Mouse (Mus musculus) MEL (cell line): ENCODE measurements around the gene Plin2.
"Not testable (repeated sequence)": the region's sequence is repeated elsewhere in the genome, so short reads cannot be mapped to it uniquely, and the experiment has no call there.

Experiments used
- CTCF ChIP-seq, 3 experiments: IDR thresholded peaks in 2 of 3; conservative IDR thresholded peaks in 1 of 3; 2 replicates each; pipeline ENCODE4 v1.5.1; 2011 to 2012; ENCODE audit warnings: low read length in 3 of 3, low read depth in 2 of 3, mild to moderate bottlenecking in 2 of 3, improper control_type of control experiment in 1 of 3, inconsistent platforms in 1 of 3, mixed read lengths in 1 of 3, moderate library complexity in 1 of 3; ENCODE audit not compliant: control insufficient read depth in 1 of 3, insufficient read depth in 1 of 3, poor library complexity in 1 of 3, severe bottlenecking in 1 of 3
- POLR2A ChIP-seq, 2 experiments: IDR thresholded peaks; 2 replicates each; pipeline ENCODE4 v1.6.1; 2011 to 2012; ENCODE audit warnings: low read length in 2 of 2, mild to moderate bottlenecking in 2 of 2, control low read depth in 1 of 2, improper control_type of control experiment in 1 of 2, low read depth in 1 of 2, moderate library complexity in 1 of 2; ENCODE audit not compliant: control insufficient read depth in 1 of 2, insufficient read depth in 1 of 2, poor library complexity in 1 of 2

DNA sequence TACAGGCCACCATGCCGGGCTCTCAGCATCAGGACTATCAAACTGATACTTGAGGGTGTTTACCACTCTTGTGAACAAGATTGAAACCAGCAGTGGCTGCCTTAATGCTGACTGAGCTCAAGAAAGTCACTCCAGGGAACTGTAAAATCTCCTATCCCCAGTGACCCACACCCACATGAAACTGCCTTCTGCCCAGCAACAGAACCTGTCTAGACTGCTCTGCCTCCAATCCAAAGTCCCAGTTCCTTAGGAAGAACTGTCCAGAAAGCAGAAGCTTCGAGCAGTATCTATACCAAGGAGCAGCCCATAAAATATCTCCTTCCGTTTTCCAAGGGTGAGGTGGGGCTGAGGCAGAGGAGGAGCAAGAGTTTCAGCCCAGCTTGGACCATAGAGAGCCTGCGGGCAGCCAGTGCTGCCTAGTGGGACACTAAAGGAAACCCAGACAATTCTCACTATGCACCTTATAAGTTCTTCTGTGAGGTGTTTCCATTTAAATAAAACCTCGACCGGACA lies 563 bp downstream of the Plin2 start:
- not testable (repeated sequence) for TF ChIP-seq POLR2A (IDR thresholded peaks at IDR 0.05; ENCODE audit: control insufficient read depth in 1 of 2, insufficient read depth in 1 of 2, low read depth in 1 of 2, low read length in 2 of 2, poor library complexity in 1 of 2); CTCF (IDR thresholded peaks at IDR 0.05 in 2 of 3, conservative IDR thresholded peaks at IDR 0.05 in 1 of 3; ENCODE audit: control insufficient read depth in 1 of 3, insufficient read depth in 1 of 3, low read depth in 2 of 3, low read length in 3 of 3, poor library complexity in 1 of 3, severe bottlenecking in 1 of 3)
